Mouse (Mus musculus): ENCODE results near the gene Fcrlb.
"Not testable (repeated sequence)": the region's sequence is repeated elsewhere in the genome, so short reads cannot be mapped to it uniquely, and the experiment has no call there.

Gene Fcrlb

DNA sequence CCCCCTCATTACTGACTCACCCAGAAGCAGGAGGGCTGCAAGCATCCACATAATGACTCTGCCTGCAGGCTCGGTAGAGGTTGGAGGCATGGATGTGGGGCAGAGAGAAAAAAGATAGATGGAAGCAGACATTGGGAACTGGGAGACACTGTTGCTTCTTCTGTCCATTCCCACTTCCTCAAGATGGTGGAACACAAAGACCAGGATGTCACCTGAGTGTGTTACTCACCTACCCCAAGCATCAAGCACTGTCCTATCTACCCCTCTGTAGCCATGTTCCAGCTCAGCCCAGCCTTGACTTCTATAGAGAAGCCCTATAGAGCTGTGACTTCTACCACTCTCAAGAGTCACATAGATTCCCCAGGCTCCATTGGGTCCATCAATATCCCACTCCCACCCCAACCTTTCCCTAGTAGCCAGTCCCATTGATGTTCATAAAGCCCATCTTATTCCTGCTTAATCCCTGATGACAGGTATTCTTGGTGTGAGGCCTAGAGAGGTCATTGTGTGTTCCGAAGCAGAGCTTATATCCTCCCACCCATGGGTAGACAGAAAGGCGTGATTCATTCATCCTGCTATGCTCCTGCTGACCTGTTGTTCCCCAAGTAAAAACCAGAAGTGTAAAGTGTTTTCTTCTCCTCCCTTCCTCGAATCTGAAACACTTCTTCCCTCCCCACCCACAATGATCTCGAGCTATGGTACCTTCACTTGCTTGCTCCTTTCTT, at the start of gene Fcrlb:
TSS of gene Fcrlb (minus strand) at position 51 of the 725 bp plus-strand sequence.
- no peak for DNase-seq (ENCODE audit: extremely low spot score)

GRCm38 (mm10) chr1:170962301-170962700, 49.6 kb upstream of the Fcrlb start:
- no peak for DNase-seq (ENCODE audit: extremely low spot score)

- no peak for DNase-seq (ENCODE audit: extremely low spot score)
Measured at GRCm38 (mm10) chr1:170961101-170961500, 48.4 kb upstream of the Fcrlb start.

- no peak for DNase-seq (ENCODE audit: extremely low spot score)
Measured at GRCm38 (mm10) chr1:170959791-170960190, 47.0 kb upstream of the Fcrlb start.

- no peak for DNase-seq (ENCODE audit: extremely low spot score)
Measured at GRCm38 (mm10) chr1:170958225-170958624, 45.5 kb upstream of the Fcrlb start.

DNA sequence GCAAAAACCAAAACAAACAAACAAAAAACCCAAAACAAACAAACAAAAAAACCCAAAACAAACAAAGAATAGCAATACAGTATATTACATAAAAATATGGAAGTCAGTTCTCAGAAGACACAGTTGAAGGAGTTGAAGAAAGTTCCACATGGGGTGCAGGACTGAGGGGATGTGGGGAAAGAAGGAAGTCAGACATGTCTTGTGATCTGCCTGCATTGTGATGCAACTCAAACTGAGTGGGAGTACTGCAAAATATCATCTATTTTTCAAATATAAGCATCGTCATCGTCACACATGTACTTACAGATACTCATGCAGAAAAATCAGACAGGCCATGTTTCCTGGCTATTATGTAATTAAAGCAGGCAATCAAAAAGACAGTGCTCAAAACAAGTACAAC, 40.5 kb upstream of the Fcrlb start:
- no peak for DNase-seq (ENCODE audit: extremely low spot score)

GRCm38 (mm10) chr1:170950772-170951171, 38.0 kb upstream of the Fcrlb start:
- DNase-seq (ENCODE audit: extremely low spot score): no peak

DNA sequence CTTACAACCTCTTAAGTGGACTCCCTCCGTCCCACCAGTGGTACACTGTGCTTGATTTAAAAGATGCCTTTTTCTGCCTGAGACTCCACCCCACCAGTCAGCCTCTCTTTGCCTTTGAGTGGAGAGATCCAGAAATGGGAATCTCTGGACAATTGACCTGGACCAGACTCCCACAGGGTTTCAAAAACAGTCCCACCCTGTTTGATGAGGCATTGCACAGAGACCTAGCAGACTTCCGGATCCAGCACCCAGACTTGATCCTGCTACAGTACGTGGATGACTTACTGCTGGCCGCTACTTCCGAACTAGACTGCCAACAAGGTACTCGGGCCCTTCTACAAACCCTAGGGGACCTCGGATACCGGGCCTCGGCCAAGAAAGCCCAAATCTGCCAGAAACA, 32.2 kb upstream of the Fcrlb start:
- not testable (repeated sequence) for DNase-seq (ENCODE audit: extremely low spot score)

- DNase-seq (ENCODE audit: extremely low spot score): not testable (repeated sequence)
Measured at GRCm38 (mm10) chr1:170944151-170944550, 31.4 kb upstream of the Fcrlb start.

DNA sequence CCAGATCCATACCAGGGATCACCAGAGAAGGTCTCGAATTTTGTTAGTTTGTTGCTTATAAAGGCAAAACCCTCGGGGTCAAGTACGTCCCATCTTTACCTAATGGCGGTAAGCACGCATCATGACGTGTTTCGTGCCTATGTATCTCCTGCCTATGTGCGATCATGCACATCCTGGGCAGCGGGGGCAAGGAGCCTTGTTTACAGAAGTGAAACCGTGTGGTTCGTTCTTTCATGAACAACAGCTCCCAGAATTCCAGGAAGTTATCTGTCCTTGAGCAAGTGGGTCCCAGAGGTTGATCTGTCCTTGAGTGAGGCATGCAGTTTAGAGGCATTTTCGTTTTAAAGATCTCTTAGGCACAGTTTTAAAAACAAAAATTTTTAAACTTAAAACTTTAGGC, 26.5 kb upstream of the Fcrlb start:
- no peak for DNase-seq (ENCODE audit: extremely low spot score)

- no peak for DNase-seq (ENCODE audit: extremely low spot score)
Measured at GRCm38 (mm10) chr1:170934383-170934782, 21.6 kb upstream of the Fcrlb start.

- no peak for DNase-seq (ENCODE audit: extremely low spot score)
Measured at GRCm38 (mm10) chr1:170933940-170934339, 21.2 kb upstream of the Fcrlb start.

GRCm38 (mm10) chr1:170933386-170933920, 20.7 kb upstream of the Fcrlb start:
- DNase-seq (ENCODE audit: extremely low spot score): no peak

- DNase-seq (ENCODE audit: extremely low spot score): no peak
Measured at GRCm38 (mm10) chr1:170932043-170932442, 19.3 kb upstream of the Fcrlb start.

GRCm38 (mm10) chr1:170929245-170929644, 16.5 kb upstream of the Fcrlb start:
- no peak for DNase-seq (ENCODE audit: extremely low spot score)

GRCm38 (mm10) chr1:170928467-170928866, 15.7 kb upstream of the Fcrlb start:
- no peak for DNase-seq (ENCODE audit: extremely low spot score)

DNA sequence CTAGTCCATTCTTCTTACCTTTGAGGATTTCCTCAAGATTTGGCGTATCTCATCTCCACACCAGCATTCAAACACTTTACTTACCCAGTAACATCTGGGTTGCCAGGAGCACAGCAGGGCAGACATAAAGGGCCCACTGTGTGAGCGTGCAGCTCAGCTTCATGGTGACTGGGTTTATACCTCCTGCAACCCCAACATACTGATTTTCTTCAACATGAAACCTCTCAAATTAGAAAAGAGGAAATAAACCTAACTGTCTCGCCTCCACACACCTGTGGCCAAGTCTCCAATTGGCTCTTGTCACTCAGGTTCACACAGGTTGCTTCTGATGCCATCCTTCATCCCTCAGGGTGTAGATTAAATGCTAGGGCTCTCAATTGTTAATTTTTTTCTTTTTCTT, 14.6 kb upstream of the Fcrlb start, which contains the start of gene Fcrla:
TSS of gene Fcrla (minus strand) at position 206 of the 400 bp plus-strand sequence.
- DNase-seq (ENCODE audit: extremely low spot score): no peak

GRCm38 (mm10) chr1:170926941-170927340, 14.2 kb upstream of the Fcrlb start:
- DNase-seq (ENCODE audit: extremely low spot score): no peak

GRCm38 (mm10) chr1:170924485-170924884, 11.7 kb upstream of the Fcrlb start:
- no peak for DNase-seq (ENCODE audit: extremely low spot score)

DNA sequence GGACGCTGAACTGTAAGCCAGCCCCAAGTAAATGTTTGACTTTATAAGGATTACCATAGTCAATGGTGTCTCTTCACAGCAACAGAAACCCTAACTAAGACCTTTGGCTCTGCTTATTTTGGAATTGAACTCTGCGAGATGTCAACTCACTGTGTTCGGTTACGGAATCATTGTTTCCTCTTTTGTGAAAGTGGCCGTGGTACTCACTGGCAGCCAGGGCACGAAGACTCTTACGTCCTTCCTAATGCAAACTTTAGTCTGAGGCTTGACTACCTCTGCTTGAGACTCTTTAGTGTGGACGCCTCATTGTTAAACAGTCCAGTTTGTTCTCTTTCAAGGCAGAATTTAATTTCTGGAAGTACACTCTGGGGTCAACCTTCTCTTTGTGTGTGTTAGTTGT, 6.6 kb upstream of the Fcrlb start:
- no peak for DNase-seq (ENCODE audit: extremely low spot score)

DNA sequence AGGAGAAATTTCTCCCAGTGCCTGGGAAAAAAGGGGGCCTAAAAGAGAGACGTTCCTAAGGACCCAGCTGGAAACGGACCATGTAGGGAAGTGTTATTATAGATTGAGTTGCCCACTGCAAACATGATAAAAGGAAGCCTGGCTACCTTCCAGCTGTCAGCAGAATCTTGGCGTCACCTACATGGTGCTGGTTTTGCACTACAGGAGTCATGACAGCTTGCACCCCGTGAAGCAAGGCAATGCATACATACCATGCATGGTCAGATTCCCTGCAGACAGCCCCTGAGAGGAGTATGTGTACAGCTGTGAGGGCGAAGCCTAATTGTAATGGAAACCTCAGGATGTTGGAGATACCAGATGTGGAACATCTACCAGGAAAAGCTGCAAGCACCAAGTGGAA, 2.9 kb upstream of the Fcrlb start:
- DNase-seq (ENCODE audit: extremely low spot score): no peak

DNA sequence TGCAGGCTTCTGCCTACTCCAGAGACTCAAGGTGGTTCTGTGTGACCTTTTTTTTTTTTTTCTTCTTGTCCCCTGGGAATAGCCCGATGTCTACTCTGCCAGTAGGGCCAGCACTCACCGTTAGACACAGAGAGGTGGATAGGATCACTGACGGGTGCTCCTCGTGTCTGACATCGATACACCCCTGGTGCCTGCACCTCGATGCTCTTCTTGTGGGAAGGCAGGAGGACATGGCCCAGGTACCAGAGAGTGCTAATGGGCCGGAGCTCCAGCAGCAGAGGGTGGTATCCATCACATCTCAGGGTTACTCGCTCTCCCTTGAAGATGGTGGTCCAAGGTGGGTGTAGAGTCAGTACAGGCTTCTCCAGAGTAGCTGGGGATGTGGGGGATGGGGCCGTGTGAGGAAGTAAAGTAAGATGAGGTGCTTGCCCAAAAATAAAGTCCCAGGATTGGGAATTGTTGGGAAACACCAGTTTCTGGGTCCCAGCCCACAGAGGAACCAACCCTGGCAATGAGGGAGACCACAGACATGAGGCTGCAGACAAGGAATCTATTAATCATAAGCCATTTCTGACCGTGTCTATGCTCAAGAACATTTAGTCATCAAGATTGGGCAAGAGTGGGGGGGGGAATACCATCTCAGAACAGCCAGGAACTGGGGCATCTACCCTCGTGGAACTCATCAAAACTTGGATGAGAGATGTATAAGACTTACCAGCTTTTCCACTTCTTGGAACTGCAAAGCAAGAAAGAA, 657 bp downstream of the Fcrlb start:
- no peak for DNase-seq (ENCODE audit: extremely low spot score)

DNA sequence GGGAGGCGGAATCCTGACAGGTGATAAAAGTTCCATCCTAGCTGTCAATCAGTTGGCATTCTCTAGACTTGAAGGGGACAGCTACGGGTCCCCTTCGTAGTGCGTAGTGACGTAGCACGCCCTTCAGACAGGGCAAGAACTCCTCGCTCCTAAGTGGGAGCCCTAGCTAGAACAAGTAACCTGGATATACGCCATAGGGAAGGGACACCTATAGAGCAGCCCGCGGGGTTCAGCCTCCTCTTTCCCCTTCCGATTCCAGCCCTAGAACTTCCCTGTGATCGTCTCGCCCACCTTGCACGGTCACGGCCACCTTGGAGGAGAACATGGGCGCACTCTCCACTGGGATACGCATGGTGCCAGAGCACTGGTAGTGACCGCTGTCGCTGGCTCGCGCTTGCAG, 4.4 kb downstream of the Fcrlb start:
- peak; percentile 31 for DNase-seq (ENCODE audit: extremely low spot score)

All from embryo, embryonic 9.5 days (tissue).